Mouse (Mus musculus): ENCODE data around the gene Tbc1d5. TPM values are rescaled to one million over a fixed set of nuclear protein-coding genes. Genes with fewer than 3 reads are reported as not detected.
"Not testable (repeated sequence)": the region's sequence is repeated elsewhere in the genome, so short reads cannot be mapped to it uniquely, and the experiment has no call there.

Gene Tbc1d5
- polyA plus RNA-seq, 1 experiment, result 11.2 TPM

- no peak overlapping the region for H3K4me3 ChIP-seq (ENCODE audit: insufficient read depth, low read depth, low read length)
- H3K36me3 ChIP-seq (ENCODE audit: control insufficient read depth, insufficient read depth, low read length), result no peaks in the 10 kb centered on the region
- no peaks in the 10 kb centered on the region for H3K27me3 ChIP-seq (replicated peaks; ENCODE audit: control insufficient read depth, insufficient read depth, low read length)
- H3K4me1 ChIP-seq (ENCODE audit: control insufficient read depth, insufficient read depth, low read length), result no peaks in the 10 kb centered on the region
- TF ChIP-seq CTCF (conservative IDR thresholded peaks at IDR 0.05; ENCODE audit: insufficient read depth, insufficient read length, low read depth, low read length) (no peak), POLR2A (IDR thresholded peaks at IDR 0.05; ENCODE audit: low read depth, low read length) (no peak)
- no peak overlapping the region for H3K27ac ChIP-seq (ENCODE audit: insufficient read depth, low read depth, low read length)
- DNase-seq, result no peak
- 76% methylated on average over 7 of the region's 7 CpGs for WGBS
Measured at GRCm38 (mm10) chr17:50710497-50711222, 468.5 kb downstream of the Tbc1d5 start.

GRCm38 (mm10) chr17:50698410-50698809 lies 480.7 kb downstream of the Tbc1d5 start:
- H3K4me3 ChIP-seq (ENCODE audit: insufficient read depth, low read depth, low read length); H3K36me3 ChIP-seq (ENCODE audit: control insufficient read depth, insufficient read depth, low read length); H3K4me1 ChIP-seq (ENCODE audit: control insufficient read depth, insufficient read depth, low read length); H3K27me3 ChIP-seq (replicated peaks; ENCODE audit: control insufficient read depth, insufficient read depth, low read length); DNase-seq; H3K27ac ChIP-seq (ENCODE audit: insufficient read depth, low read depth, low read length): not testable (repeated sequence)
- WGBS, result 6% methylated on average over 39 of the region's 39 CpGs

GRCm38 (mm10) chr17:50688135-50688534 lies 491.0 kb downstream of the Tbc1d5 start:
- no peak for TF ChIP-seq POLR2A (IDR thresholded peaks at IDR 0.05; ENCODE audit: low read depth, low read length)
- no peak overlapping the region for H3K4me3 ChIP-seq (ENCODE audit: insufficient read depth, low read depth, low read length)
- no peaks in the 10 kb centered on the region for H3K4me1 ChIP-seq (ENCODE audit: control insufficient read depth, insufficient read depth, low read length)
- WGBS, result 62% methylated on average over 6 of the region's 6 CpGs
- DNase-seq, result peak; percentile 20
- H3K27ac ChIP-seq (ENCODE audit: insufficient read depth, low read depth, low read length), result no peak overlapping the region
- H3K27me3 ChIP-seq (replicated peaks; ENCODE audit: control insufficient read depth, insufficient read depth, low read length), result no peaks in the 10 kb centered on the region
- no peaks in the 10 kb centered on the region for H3K36me3 ChIP-seq (ENCODE audit: control insufficient read depth, insufficient read depth, low read length)

- Histone ChIP-seq H3K27ac (ENCODE audit: insufficient read depth, low read depth, low read length) (no peak overlapping the region), H3K36me3 (ENCODE audit: control insufficient read depth, insufficient read depth, low read length) (no peaks in the 10 kb centered on the region), H3K4me3 (ENCODE audit: insufficient read depth, low read depth, low read length) (no peak overlapping the region), H3K27me3 (replicated peaks; ENCODE audit: control insufficient read depth, insufficient read depth, low read length) (no peaks in the 10 kb centered on the region), H3K4me1 (ENCODE audit: control insufficient read depth, insufficient read depth, low read length) (no peaks in the 10 kb centered on the region)
- 81% methylated on average over 10 of the region's 10 CpGs for WGBS
- DNase-seq, result no peak
- TF ChIP-seq CTCF (conservative IDR thresholded peaks at IDR 0.05; ENCODE audit: insufficient read depth, insufficient read length, low read depth, low read length) (no peak), POLR2A (IDR thresholded peaks at IDR 0.05; ENCODE audit: low read depth, low read length) (no peak)
Measured at GRCm38 (mm10) chr17:50687670-50688069, 491.5 kb downstream of the Tbc1d5 start.

- peak; percentile 11 for DNase-seq
- WGBS, result 55% methylated on average over 7 of the region's 7 CpGs
- H3K4me1 ChIP-seq (ENCODE audit: control insufficient read depth, insufficient read depth, low read length), result no peaks in the 10 kb centered on the region
- TF ChIP-seq POLR2A (IDR thresholded peaks at IDR 0.05; ENCODE audit: low read depth, low read length) (no peak), CTCF (conservative IDR thresholded peaks at IDR 0.05; ENCODE audit: insufficient read depth, insufficient read length, low read depth, low read length) (no peak)
- no peaks in the 10 kb centered on the region for H3K36me3 ChIP-seq (ENCODE audit: control insufficient read depth, insufficient read depth, low read length)
- no peak overlapping the region for H3K4me3 ChIP-seq (ENCODE audit: insufficient read depth, low read depth, low read length)
- H3K27me3 ChIP-seq (replicated peaks; ENCODE audit: control insufficient read depth, insufficient read depth, low read length), result no peaks in the 10 kb centered on the region
- H3K27ac ChIP-seq (ENCODE audit: insufficient read depth, low read depth, low read length), result no peak overlapping the region
Measured at GRCm38 (mm10) chr17:50684960-50685645, 494.0 kb downstream of the Tbc1d5 start.

All from kidney, adult 2 months (tissue).